Mouse (Mus musculus): ENCODE results near the gene Pmf1. TPM values are rescaled to one million over a fixed set of nuclear protein-coding genes. Genes with fewer than 3 reads are reported as not detected.

Gene Pmf1
- polyA plus RNA-seq (2012; rRNA removed) = 41.6 and 46.6 TPM in 2 replicates

DNA sequence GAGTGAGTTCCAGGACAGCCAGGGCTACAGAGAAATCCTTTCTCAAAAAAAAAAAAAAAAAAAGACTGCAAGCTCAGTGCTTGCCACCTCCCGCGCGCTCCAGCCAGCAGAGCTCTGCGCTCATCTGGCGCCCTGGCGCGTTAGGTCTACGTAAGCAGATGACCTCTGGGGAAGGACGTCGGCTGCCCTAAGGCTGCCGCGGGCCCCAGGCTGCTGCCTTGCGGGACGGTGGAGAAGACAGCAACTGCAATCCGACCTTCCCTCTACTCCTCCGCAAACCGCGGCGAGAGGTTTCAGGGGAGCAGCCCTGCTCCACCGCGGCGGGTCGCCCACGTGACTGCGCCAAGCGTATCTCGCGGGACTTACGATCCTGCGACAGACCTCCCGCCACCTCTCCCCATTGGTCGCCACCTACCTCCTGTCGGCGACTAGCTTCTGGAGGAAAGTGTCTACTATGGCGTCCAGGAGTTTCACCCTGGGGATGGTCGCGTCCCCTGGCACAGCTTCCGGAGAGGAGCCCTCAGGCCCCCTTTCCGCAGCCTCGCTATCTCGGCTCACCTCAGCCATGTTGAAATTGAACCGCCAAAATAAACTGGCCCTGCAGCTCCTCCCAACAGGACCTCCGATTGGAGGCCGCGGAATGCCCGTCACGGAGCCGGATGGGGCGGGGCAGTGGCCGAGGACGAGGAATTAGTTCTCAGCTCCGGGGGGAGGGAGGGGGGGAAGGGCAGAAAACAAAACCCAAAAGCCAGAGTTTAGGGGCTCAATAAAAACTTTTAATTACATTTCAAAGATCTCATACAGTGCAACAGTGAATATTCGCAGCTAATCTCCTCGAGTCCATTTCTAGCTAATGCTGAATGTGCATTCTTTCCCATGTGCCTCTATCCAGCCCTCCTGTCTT lies at the start of gene Pmf1:
Gene Pmf1, minus strand, starts transcription at position 591 of the 904 bp plus-strand sequence.

DNA sequence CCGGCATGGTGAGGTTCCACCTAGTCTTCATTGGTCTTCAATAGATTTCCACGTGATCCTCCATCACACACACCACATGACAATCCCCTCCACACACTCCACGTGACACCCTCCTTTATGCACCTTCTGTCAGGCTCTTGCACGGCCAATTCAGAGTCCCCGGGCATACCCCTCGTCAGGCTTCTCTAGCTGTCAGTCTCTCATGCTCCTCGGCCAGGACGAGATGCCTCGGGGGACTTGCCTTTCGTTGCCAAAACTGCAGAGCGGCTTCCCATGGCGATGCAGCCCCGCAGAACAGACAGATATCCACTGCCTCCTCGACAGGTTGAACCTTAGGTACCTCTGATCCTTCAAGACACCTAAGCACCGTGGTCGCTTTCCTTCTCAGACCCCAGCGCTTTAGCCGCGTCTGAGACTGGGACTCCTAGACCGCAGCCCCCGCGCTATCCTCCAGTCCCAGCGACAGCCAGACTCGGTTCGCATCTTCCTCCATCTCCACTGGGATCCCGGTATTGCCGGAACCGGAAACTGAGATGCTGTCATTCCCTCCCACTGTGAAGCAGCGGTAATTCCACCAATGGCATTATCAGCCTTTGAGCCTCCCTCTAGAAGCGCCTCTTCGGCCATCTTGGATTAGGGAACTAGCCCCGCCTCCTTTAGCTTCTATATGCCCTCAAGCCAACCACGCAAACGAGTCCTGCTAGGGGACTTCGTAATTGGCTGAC lies 14.6 kb upstream of the Pmf1 start, which contains the start of gene Slc25a44:
Gene Slc25a44, minus strand, starts transcription at position 535 of the 725 bp plus-strand sequence.

DNA sequence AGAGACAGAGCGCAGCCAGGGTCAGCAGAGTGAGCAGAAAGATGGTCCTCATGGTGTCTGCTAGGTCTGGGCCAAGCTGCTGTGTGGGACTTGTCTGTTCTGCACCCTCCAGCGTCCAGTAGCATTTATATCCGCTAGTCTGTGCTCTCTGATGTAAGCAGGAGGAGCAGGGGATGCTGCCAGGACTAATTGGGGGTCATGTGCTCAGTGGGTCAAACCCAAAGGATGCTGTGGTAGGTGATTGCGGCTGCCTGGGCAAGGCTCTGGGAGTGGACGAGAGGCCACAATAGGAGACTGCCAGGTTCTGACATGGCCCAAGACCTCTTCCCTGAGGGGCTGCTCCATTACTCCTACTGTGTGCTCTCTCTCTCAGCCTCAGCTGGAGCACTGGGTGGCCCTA lies 25.8 kb downstream of the Pmf1 start, which contains the start of gene Bglap:
Gene Bglap, minus strand, starts transcription at position 101 of the 400 bp plus-strand sequence.

DNA sequence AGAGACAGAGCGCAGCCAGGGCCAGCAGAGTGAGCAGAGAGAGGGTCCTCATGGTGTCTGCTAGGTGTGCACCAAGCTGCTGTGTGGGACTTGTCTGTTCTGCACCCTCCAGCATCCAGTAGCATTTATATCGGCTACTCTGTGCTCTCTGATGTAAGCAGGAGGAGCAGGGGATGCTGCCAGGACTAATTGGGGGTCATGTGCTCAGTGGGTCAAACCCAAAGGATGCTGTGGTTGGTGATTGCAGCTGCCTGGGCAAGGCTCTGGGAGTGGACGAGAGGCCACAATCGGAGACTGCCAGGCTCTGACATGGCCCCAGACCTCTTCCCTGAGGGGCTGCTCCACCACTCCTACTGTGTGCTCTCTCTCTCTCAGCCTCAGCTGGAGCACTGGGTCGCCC lies 31.5 kb downstream of the Pmf1 start, which contains the start of gene Bglap2:
Gene Bglap2, minus strand, starts transcription at position 101 of the 400 bp plus-strand sequence.

DNA sequence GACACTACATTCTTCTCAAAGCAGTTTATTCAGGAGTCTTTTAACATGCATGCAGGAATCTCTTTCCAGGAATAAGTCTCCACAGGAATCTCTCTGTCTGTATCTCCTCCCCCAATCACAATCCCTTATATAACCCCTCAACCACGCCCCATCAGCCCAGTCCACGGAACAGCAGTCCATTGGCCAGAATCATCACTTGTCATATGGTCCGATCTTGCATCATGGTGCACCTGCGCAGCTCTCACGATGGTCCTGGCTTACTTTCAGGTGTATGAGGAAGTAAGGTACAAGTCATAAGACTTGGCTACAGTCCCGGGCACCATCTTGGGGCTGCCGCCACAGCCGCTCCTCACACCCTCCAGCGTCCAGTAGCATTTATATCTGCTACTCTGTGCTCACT lies 37.5 kb downstream of the Pmf1 start, which contains the start of gene Bglap3:
Gene Bglap3, minus strand, starts transcription at position 101 of the 400 bp plus-strand sequence.

DNA sequence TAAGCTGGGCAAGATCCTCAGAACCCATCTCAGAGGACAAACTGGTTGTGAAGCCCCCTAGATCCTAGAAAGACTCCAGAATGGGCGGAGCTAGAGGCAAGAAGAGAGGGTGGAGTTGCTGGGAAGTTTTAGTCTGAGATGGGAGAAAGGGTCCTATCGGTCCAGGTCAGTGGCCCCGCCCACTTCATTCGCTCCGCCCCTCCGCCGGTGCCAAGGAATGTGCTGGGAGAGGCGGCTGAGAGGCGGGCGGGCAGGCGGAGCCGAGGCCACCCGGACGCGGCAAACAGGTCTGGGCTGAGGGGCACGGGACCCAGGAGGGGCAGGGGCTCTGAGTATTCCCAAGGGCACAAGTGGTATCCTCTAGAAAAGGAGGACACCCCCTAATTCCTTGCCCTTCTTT lies 45.8 kb downstream of the Pmf1 start, which contains the start of gene Paqr6:
Gene Paqr6, plus strand, starts transcription at position 248 of the 400 bp plus-strand sequence.

Other genes starting within 250 kb of the Pmf1 start
- 7.9 and 9.9 TPM in 2 replicates for gene Rhbg, start 155.6 kb downstream of the Pmf1 start, polyA plus RNA-seq (2012; rRNA removed)
- not detected in 2 replicates for gene Gm38392, start 123.1 kb downstream of the Pmf1 start, polyA plus RNA-seq (2012; rRNA removed)
- 0.30 and 1.5 TPM in 2 replicates for gene Tsacc, start 113.3 kb downstream of the Pmf1 start, polyA plus RNA-seq (2012; rRNA removed)
- 37.5 and 42.1 TPM in 2 replicates for gene Cct3, start 113.2 kb downstream of the Pmf1 start, polyA plus RNA-seq (2012; rRNA removed)
- gene Glmp, start 85.3 kb downstream of the Pmf1 start, polyA plus RNA-seq (2012; rRNA removed) = 97.7 and 101 TPM in 2 replicates
- 40.7 and 48.8 TPM in 2 replicates for gene Tmem79, start 74.2 kb downstream of the Pmf1 start, polyA plus RNA-seq (2012; rRNA removed)
- 42.3 and 43.1 TPM in 2 replicates for gene Smg5, start 74.1 kb downstream of the Pmf1 start, polyA plus RNA-seq (2012; rRNA removed)
- 8.0 and 8.7 TPM in 2 replicates for gene Paqr6, start 45.7 kb downstream of the Pmf1 start, polyA plus RNA-seq (2012; rRNA removed)
- gene Bglap3, start 37.6 kb downstream of the Pmf1 start, polyA plus RNA-seq (2012; rRNA removed) = 46.2 and 131 TPM in 2 replicates
- gene Bglap2, start 31.6 kb downstream of the Pmf1 start, polyA plus RNA-seq (2012; rRNA removed) = 3.0 and 4.0 TPM in 2 replicates
- gene Bglap, start 25.9 kb downstream of the Pmf1 start, polyA plus RNA-seq (2012; rRNA removed) = 1.2 TPM in 1 of 2 replicates, not detected in the other
- gene Slc25a44, start 14.8 kb upstream of the Pmf1 start, polyA plus RNA-seq (2012; rRNA removed) = 9.1 and 9.2 TPM in 2 replicates
- gene Sema4a, start 50.9 kb upstream of the Pmf1 start, polyA plus RNA-seq (2012; rRNA removed) = 63.2 and 71.8 TPM in 2 replicates
- 280 and 417 TPM in 2 replicates for gene Lmna, start 99.6 kb upstream of the Pmf1 start, polyA plus RNA-seq (2012; rRNA removed)
- gene Mex3a, start 122.1 kb upstream of the Pmf1 start, polyA plus RNA-seq (2012; rRNA removed) = 0.32 and 0.44 TPM in 2 replicates
- gene Rab25, start 138.0 kb upstream of the Pmf1 start, polyA plus RNA-seq (2012; rRNA removed) = 222 and 238 TPM in 2 replicates
- 83.0 and 88.7 TPM in 2 replicates for gene Lamtor2, start 142.7 kb upstream of the Pmf1 start, polyA plus RNA-seq (2012; rRNA removed)
- gene Ubqln4, start 143.4 kb upstream of the Pmf1 start, polyA plus RNA-seq (2012; rRNA removed) = 30.5 and 32.0 TPM in 2 replicates
- 83.7 and 87.3 TPM in 2 replicates for gene Ssr2, start 165.5 kb upstream of the Pmf1 start, polyA plus RNA-seq (2012; rRNA removed)
- 29.7 and 42.2 TPM in 2 replicates for gene Arhgef2, start 195.6 kb upstream of the Pmf1 start, polyA plus RNA-seq (2012; rRNA removed)
- 0.11 TPM in 1 of 2 replicates, not detected in the other for gene Rxfp4, start 242.8 kb upstream of the Pmf1 start, polyA plus RNA-seq (2012; rRNA removed)

Data from stomach, adult 2 months (tissue).